Mouse (Mus musculus) lung, embryonic 14.5 days (tissue): ENCODE data around the gene Vps39. TPM values are rescaled to one million over a fixed set of nuclear protein-coding genes. Genes with fewer than 3 reads are reported as not detected.
A peak's percentile ranks its signal among the peaks of the same experiment; 100 is the strongest.

Experiments used
- ATAC-seq: fragments of 200-750 bp; cut with Nextera tagmentation; 2 replicates; pipeline ENCODE4 v1.8.0; 2017; ENCODE audit warnings: mild to moderate bottlenecking, moderate TSS enrichment, moderate library complexity; ENCODE audit not compliant: insufficient read depth
- DNase-seq: peaks from one replicate; pipeline ENCODE4 v3.0.0-alpha.2; 2015
- H3K27ac ChIP-seq: fragments of 300-500 bp; sonication (generic); 2 replicates; pipeline ENCODE4 v1.5.1; 2014; ENCODE audit warnings: low read depth, mild to moderate bottlenecking, moderate library complexity
- H3K27me3 ChIP-seq: fragments of 300-500 bp; sonication (generic); 2 replicates; pipeline ENCODE4 v1.6.1; 2014; ENCODE audit warnings: low read length, control low read depth; ENCODE audit not compliant: insufficient read depth
- H3K36me3 ChIP-seq: fragments of 300-500 bp; sonication (generic); 2 replicates; pipeline ENCODE4 v1.6.1; 2014; ENCODE audit warnings: control low read depth; ENCODE audit not compliant: insufficient read depth
- H3K4me1 ChIP-seq: fragments of 300-500 bp; sonication (generic); 2 replicates; pipeline ENCODE4 v1.6.1; 2014; ENCODE audit warnings: antibody characterized with exemption, control low read depth; ENCODE audit not compliant: insufficient read depth
- H3K4me2 ChIP-seq: fragments of 300-500 bp; sonication (generic); 2 replicates; pipeline ENCODE4 v1.6.1; 2014; ENCODE audit warnings: mild to moderate bottlenecking
- H3K4me3 ChIP-seq: fragments of 300-500 bp; sonication (generic); 2 replicates; pipeline ENCODE4 v1.5.1; 2014; ENCODE audit warnings: low read depth, low read length
- H3K9ac ChIP-seq: fragments of 300-500 bp; sonication (generic); 2 replicates; pipeline ENCODE4 v1.6.1; 2014
- H3K9me3 ChIP-seq: fragments of 300-500 bp; sonication (generic); 2 replicates; pipeline ENCODE4 v1.6.1; 2016; ENCODE audit warnings: low read depth, low read length, control low read depth
- CTCF ChIP-seq: IDR thresholded peaks from 2 replicates; pipeline ENCODE4 v1.5.1; 2016; ENCODE audit warnings: antibody characterized with exemption, low read depth
- WGBS: fragments of 180-500 bp; shearing (Covaris S2); extraction: QIAGEN DNeasy Blood & Tissue Kit; methylation state at CpG from one replicate; pipeline ENCODE4 v1.1.7; 2014; 5-methylcytosine and 5-hydroxymethylcytosine counted together
- polyA plus RNA-seq: library from polyadenylated mRNA; unstranded; fragments of >200 nt; fragmentation: Nextera tagmentation; extraction: Ambion mirVana; gene quantifications from 2 replicates; pipeline ENCODE4 v1.2.1, GENCODE M21; 2014

Gene Vps39
- polyA plus RNA-seq, 1 experiment from 2014 or later = 21.9 TPM

GRCm38 (mm10) chr2:120373858-120374257, 20.9 kb upstream of the Vps39 start:
- Histone ChIP-seq H3K9ac (no peak overlapping the region), H3K4me2 (no peak overlapping the region), H3K36me3 (peaks cover 72% of the 10 kb centered on the region), H3K27me3 (no peaks in the 10 kb centered on the region), H3K9me3 (no peaks in the 10 kb centered on the region), H3K27ac (no peak overlapping the region), H3K4me1 (no peaks in the 10 kb centered on the region), H3K4me3 (no peak overlapping the region)
- no peak for DNase-seq
- ATAC-seq = no peak
- TF ChIP-seq CTCF = no peak
- 83% methylated on average over 4 of the region's 4 CpGs for WGBS

- Histone ChIP-seq H3K9me3 (no peaks in the 10 kb centered on the region), H3K4me1 (no peaks in the 10 kb centered on the region), H3K9ac (no peak overlapping the region), H3K4me2 (no peak overlapping the region), H3K36me3 (peaks cover 72% of the 10 kb centered on the region), H3K4me3 (no peak overlapping the region), H3K27ac (no peak overlapping the region), H3K27me3 (no peaks in the 10 kb centered on the region)
- no peak for ATAC-seq
- no peak for DNase-seq
- TF ChIP-seq CTCF = no peak
- 94% methylated on average over 4 of the region's 4 CpGs for WGBS
These were observed 14.7 kb upstream of the Vps39 start for GRCm38 (mm10) chr2:120367416-120368207.

- no peaks in the 10 kb centered on the region for H3K27me3 ChIP-seq
- 85% methylated on average over 3 of the region's 3 CpGs for WGBS
- DNase-seq = no peak
- peaks cover 74% of the 10 kb centered on the region for H3K36me3 ChIP-seq
- no peak overlapping the region for H3K4me3 ChIP-seq
- no peak overlapping the region for H3K27ac ChIP-seq
- H3K9ac ChIP-seq = no peak overlapping the region
- no peak for ATAC-seq
- no peaks in the 10 kb centered on the region for H3K4me1 ChIP-seq
- H3K9me3 ChIP-seq = no peaks in the 10 kb centered on the region
- no peak for TF ChIP-seq CTCF
- no peak overlapping the region for H3K4me2 ChIP-seq
These were observed 13.6 kb upstream of the Vps39 start for GRCm38 (mm10) chr2:120366501-120366900.

- Histone ChIP-seq H3K9me3 (no peaks in the 10 kb centered on the region), H3K4me2 (no peak overlapping the region), H3K27me3 (no peaks in the 10 kb centered on the region), H3K4me1 (no peaks in the 10 kb centered on the region), H3K27ac (no peak overlapping the region), H3K36me3 (peaks cover 68% of the 10 kb centered on the region), H3K9ac (no peak overlapping the region), H3K4me3 (no peak overlapping the region)
- no peak for TF ChIP-seq CTCF
- DNase-seq (no peak), ATAC-seq (no peak)
- WGBS = 61% methylated on average over 1 of the region's 1 CpGs
These were observed 7.5 kb upstream of the Vps39 start for GRCm38 (mm10) chr2:120360425-120360824.

GRCm38 (mm10) chr2:120351321-120351720, 1.6 kb downstream of the Vps39 start:
- no peak overlapping the region for H3K4me2 ChIP-seq
- DNase-seq (no peak), ATAC-seq (no peak)
- no peak overlapping the region for H3K9ac ChIP-seq
- no peaks in the 10 kb centered on the region for H3K27me3 ChIP-seq
- TF ChIP-seq CTCF = no peak
- peaks cover 48% of the 10 kb centered on the region for H3K36me3 ChIP-seq
- H3K9me3 ChIP-seq = no peaks in the 10 kb centered on the region
- H3K4me3 ChIP-seq = no peak overlapping the region
- H3K27ac ChIP-seq = no peak overlapping the region
- 67% methylated on average over 5 of the region's 5 CpGs for WGBS
- no peaks in the 10 kb centered on the region for H3K4me1 ChIP-seq

- no peak overlapping the region for H3K9ac ChIP-seq
- no peaks in the 10 kb centered on the region for H3K9me3 ChIP-seq
- H3K4me3 ChIP-seq = no peak overlapping the region
- H3K4me1 ChIP-seq = no peaks in the 10 kb centered on the region
- DNase-seq = peak; percentile 10
- TF ChIP-seq CTCF = no peak
- H3K4me2 ChIP-seq = no peak overlapping the region
- no peaks in the 10 kb centered on the region for H3K27me3 ChIP-seq
- whole genome bisulfite sequencing = 68% methylated on average over 9 of the region's 9 CpGs
- no peak overlapping the region for H3K27ac ChIP-seq
- ATAC-seq = no peak
- peaks cover 51% of the 10 kb centered on the region for H3K36me3 ChIP-seq
These were observed 4.8 kb downstream of the Vps39 start for GRCm38 (mm10) chr2:120348120-120348519.

DNA sequence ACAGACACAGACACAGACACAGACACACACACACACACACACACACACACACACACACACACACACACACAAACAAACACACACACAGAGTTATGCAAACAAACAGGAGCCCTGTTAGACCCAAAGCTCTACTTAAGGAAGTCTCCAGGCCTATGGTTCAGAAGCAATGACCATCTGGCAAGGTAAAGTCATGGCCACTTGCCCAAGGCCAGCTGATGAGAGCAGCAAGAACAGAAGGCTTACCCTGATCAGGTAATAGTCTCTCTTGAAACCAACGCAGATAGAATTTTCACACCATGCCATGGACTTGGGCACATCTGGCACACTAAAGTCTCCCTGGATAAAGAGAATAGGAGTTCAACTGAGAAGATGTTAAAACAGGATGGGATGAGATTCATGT, 11.2 kb downstream of the Vps39 start:
- H3K9ac ChIP-seq = no peak overlapping the region
- no peaks in the 10 kb centered on the region for H3K9me3 ChIP-seq
- DNase-seq = no peak
- peaks cover 68% of the 10 kb centered on the region for H3K36me3 ChIP-seq
- H3K4me3 ChIP-seq = no peak overlapping the region
- no peaks in the 10 kb centered on the region for H3K27me3 ChIP-seq
- ATAC-seq = no peak
- no peak for TF ChIP-seq CTCF
- no peak overlapping the region for H3K27ac ChIP-seq
- no peaks in the 10 kb centered on the region for H3K4me1 ChIP-seq
- no peak overlapping the region for H3K4me2 ChIP-seq
- WGBS = 92% methylated on average over 1 of the region's 1 CpGs
